Mouse (Mus musculus) ovary, adult 18-20 months (tissue): Measurements from ENCODE around the gene Fkbp1b.
"Not testable (repeated sequence)": the region's sequence is repeated elsewhere in the genome, so short reads cannot be mapped to it uniquely, and the experiment has no call there.

Experiments
- DNase-seq: peaks from one replicate; pipeline ENCODE4 v3.0.0; 2022; ENCODE audit warnings: low spot score, mixed read lengths

Gene Fkbp1b

DNA sequence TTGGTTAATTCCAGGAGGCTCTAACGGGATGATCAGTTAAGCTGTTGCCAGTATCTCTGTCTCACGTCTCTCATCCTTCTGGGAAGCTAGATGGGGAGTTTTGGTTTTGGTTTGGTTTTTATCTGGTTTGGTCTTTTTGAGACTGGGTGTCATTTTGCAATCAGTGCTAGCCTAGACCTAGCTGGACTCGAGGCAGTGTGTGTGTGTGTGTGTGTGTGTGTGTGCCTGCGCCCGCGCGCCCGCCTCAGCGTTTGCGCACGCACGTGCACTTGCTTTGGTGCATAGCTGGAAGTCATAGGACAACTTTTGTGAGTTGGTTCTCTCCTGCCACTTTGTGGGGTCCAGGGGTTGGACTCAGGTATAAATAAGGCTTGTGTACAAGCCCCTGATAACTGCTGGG, 2.4 kb upstream of the Fkbp1b start:
- DNase-seq = no peak

DNA sequence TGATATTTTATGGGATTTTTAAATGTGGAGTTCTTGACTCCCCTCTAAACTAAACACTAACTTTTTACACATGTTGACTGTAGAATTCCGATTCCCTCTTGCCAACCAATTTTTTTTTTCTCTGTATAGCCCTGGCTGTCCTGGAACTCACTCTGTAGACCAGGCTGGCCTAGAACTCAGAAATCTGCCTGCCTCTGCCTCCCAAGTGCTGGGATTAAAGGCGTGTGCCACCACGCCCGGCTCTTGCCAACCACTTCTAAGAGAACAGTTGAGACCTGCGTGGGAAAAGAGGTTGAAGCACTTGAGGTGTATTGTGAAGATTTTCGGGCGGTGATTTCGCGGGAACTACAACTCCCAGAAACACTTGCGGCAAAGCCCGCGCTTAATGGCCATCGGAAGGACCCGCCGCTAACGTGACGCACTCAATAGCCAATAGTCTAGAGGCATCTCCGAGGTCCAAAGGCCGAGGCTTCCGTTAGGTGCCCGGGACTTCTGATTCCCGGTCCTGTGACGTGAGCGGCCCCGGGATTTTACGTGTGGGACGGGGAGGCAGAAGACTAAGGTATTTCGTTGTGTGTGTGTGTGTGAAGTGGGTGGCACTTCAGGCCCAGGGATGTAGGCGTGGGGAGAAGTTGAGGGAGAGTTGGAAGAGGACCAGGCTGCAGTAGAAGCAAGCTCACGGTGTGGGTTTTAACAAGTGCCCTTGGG, 1.7 kb upstream of the Fkbp1b start, which contains the start of gene Wdcp:
Gene Wdcp (plus strand): TSS at position 414 of the 708 bp plus-strand sequence.
- peak; percentile 86 for DNase-seq

DNA sequence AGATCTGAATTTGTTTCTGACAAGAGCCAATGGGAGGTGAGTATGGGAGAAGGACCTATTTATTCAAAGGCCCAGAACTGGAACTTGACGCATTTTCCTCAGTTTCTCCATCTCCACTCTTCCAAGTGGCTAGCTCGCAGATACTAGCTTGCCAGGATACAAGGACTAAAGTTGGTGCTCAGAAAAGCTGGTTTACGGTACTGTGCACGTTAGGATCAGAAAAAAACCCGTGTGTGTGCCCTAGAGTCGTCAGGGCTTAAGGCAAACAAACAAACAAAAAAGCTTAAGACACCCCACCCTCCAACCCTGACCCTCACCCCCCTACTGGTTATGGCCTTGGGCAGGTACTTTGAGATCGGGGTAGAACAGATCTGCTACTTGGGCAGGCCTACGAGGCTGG, 1.1 kb upstream of the Fkbp1b start:
- DNase-seq = no peak

DNA sequence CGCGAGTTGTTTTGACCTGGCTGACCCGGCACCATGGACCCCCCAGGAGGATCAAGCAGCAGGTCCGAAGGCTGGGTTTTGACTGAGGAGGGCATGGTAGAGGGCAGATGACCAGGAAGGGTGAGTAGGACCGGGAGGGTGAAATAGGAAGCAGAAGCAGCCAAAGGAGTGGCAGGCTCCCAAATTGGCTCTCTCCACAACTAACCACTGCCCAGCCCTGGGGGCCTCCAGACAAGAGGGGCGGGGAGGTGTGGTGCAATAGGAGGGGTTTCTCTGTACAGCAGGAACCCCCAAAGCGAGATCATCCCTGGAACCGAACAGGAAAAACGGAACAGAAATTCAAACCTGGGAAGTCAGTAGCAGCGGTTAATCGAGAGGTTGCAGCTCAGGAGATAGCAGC, 650 bp downstream of the Fkbp1b start:
- no peak for DNase-seq

DNA sequence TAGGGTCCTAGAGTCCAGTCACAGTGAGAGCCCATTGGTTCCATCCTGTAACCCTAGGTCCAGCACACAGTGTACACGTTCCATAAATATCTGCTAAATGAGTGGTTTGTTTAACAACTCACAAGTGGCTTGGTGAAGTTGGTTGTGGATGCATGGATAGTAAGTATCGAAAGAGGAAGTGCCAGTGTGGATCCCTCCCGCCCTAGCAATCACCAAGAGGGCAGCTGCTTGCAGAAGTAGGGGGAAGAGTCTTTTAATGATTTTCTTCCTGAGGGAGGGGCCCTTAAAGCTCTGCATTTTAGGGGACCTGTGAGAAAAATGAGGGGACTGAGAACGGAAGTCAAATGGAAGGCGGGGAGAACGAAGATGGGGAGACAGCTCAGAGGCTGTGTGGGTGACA, 1.4 kb downstream of the Fkbp1b start:
- DNase-seq = no peak

DNA sequence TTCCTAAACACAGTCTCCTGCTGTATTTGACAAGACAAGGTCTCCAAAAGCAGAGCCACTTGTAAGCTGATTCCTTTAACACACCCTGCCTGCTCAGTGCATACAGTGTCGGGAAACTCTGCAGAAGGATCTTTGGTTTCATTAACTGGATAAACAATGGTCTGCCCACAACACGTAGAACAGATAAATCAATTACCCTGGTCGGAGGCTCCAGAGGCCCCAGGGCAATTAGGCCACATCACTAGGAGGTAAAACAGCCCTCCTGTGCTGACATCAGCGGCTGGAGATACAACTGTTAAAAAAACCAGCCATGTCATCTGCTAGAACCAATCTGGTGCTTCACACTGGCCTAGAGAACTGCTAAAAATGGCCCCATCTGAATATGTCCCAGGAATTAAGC, 4.4 kb downstream of the Fkbp1b start:
- no peak for DNase-seq

DNA sequence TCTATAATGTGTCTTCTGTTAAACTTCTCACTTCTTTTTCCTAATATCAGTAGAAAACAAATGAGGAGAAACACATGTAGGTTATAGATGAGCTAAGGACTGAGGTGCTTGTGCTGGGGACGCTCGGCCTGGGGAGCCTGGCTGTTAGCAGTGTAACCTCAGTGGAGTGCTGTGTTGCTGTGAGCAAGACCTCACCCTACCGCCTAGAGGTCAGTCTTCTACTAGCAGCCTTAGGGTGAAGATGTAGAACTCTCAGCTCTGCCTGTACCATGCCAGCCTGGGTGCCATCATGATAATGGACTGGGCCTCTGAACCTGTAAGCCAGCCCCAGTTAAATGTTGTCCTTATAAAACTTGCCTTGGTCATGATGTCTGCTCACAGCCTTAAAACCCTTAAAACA, 14.1 kb downstream of the Fkbp1b start:
- no peak for DNase-seq

DNA sequence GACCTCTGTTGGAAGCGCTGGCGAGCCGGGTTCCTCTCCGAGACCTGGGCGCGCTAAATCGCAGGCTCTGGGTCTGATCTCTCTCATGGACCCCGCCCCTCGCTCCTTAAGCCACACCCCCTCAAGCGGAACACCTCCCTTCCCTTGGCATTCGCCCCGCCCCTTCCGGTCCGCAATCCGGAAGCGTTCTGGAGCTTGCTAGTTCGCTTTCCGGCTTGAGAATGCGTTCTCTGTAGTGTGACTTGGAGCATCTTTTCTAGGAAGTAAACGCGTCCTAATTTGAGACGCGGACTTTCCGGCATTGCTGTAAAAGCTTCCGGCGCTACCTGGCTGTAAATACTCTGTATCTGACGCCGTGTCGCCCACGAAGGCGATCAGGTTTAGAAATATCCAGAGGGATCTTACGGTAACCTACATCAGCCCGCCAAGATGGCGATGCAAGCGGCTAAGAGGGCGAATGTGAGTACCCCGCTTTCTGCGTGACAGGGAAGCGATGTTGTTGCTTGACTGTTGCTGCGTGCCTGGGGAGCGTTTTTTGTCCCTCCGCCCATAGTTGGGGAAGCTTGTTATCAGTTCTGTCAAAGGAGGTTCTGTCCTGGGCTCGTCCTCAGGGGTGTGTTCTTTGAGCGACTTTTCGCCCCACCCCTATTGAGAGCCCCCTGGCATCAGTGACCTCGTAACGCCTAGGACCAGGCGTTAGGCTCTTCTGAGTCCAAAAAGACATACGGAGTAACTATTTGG, 23.9 kb downstream of the Fkbp1b start, which contains the start of gene Sf3b6:
Gene Sf3b6 (plus strand): TSS at position 184 of the 741 bp plus-strand sequence.
- DNase-seq = peak; percentile 95

DNA sequence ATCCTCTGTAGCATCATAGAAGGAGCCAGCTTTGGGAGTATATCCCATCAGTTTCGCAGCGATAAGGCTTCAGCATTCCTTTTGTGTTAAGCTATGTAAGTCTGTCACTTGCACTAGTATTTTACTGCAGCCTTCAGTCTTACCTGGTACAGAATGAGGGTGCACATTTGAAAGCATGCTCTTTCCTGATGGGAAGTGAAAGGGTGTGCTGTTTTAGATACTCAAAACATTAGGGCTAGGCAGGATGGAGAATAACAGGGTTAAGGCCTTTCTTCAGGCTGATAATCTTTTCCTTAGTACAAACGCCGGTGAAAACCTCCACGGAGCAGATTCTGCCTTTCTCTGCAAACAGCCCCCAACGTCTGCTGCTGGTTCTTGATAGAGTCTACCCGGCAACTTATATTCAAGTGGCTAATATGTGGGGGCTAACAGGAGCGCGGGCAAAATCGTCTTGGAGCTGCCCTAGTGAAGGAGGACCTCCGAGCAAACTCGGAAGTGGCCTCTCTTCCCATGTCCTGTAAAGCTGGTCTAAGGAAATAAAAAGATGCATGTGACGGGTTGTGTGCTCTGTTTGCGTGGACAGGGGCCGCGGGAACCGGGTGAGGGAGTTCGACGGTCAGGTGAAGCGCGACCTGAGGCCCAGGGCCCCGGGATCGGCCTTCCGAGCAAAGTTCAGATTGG, 24.6 kb downstream of the Fkbp1b start:
- no peak for DNase-seq

DNA sequence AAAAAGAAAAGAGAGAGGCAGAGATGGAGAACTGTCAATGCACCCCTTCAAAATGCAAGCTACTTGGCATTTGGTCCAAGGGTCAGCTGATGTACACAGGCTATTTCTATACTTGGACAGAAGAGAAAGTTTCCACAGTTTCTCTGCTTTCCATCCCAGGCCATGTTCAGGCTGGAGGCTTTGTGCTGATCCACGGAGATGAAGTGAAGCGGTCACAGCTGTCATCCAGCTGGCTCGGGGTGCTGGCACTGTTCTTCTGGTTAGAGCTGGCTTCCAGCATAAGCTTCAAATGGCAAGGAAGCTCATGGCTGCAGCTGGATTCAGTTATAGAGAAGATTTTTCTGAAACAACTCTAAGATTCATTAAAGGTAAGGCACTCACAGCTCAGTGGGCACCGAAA, 27.8 kb downstream of the Fkbp1b start:
- no peak for DNase-seq

DNA sequence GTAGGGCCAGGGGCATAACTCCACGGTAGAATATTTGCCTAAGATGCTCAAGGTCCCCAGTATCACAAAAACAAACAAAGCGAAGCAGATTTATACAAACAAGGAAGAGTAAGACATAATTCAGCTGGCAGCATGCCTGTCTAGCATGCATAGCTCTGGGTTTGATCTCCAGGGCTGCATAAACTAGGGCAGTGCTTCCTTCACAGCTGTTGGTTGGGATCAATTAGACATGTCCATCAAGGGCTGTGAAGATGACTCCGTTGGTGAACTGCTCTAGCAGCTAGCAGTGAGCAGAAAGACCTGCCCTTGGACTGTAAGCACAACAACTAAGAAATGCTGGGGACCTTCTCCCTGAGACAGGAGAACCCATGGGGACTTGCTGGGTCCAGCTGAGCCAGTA, 29.7 kb downstream of the Fkbp1b start:
- DNase-seq = no peak

DNA sequence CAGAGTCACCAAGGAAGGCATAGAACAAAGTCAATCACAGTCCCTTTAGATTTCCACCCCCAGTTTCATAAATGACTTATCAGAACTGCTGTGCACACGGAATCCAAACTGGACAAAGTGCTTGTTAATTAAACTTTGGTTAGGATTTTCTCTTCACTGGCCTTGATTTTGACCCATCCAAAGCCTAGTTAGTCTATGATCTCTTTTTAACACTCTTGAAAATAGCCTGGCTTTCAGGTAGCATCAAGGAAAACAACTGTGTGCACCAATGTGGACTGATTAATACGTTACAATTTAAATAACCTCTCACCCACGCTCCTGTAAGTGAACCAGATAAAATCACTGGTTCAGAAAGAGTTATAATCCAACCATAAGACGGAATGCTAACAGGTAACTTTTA, 30.4 kb downstream of the Fkbp1b start:
- no peak for DNase-seq

DNA sequence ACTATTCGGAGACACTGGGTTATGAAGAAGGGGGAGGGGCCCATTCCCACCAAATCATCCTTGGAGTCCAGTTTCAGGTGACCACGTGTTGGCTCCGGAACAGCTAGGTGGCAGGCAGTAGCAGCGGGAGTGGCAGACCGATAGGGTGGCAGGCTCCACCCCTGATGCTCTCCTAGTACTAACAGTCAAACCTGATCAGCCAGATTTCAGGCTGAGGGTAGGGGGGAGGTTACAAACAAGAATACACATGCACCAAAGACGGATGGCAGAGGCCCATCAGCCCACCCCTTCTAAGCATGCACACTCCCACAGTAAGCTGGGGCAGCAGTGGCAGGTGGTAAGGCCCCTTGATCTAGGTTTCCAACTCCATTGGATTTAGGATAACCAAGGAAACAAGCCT, 43.9 kb downstream of the Fkbp1b start:
- DNase-seq = not testable (repeated sequence)

DNA sequence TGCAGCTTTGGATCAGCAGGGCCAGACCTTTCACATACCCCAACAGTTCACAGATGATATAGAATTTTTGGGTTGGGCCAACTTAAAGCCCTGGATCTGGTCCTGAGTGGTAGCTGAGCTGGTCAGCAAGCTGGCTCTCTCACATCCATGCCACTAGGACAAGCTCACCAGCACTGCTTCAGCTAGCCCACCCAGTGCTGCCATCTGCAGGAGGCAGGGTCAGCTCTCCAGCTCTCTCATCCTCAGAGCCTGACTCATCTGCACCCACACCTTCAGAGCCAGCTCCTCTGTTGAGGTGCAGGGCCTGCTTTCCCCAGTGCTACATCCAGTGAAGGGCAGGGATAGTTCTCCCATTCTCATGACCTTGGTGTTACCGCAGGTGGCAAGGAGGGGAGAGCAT, 47.7 kb downstream of the Fkbp1b start:
- no peak for DNase-seq

DNA sequence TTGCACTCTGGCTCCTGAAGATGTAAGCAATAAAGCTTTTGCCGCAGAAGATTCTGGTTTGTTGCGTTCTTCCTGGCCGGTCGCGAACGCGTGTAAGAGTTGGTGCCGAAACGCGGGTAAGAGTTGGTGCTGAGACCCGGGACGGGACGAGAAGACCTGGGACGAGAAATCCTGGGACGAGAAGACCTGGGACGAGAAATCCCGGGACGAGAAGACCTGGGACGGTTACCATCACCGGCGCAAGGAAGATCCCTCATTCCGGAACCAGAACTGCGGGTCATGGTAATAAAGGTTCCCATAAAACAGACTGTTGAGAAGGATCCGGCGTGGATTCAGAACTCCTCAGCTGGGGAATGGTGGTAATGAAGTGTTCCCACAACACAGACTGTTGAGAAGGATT, 53.3 kb downstream of the Fkbp1b start:
- not testable (repeated sequence) for DNase-seq

DNA sequence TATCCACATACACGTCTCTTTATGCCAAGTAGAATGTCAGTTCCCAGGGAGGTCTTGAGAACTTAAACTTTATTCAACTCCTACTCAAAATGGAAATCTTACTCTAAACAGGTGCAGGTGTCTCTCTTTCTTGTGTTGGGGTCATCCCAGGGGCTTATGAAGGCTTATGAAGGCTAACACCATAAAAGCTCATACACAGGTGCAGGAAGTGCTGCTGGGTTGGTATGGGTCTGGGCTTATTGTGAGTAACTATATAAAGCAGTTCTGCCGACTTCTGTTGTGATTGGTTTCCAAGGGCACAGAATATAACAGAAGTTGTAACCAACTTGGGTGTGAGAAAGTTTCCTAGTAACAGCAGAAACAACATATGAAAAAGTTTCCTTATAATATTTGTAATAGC, 56.9 kb downstream of the Fkbp1b start:
- no peak for DNase-seq

DNA sequence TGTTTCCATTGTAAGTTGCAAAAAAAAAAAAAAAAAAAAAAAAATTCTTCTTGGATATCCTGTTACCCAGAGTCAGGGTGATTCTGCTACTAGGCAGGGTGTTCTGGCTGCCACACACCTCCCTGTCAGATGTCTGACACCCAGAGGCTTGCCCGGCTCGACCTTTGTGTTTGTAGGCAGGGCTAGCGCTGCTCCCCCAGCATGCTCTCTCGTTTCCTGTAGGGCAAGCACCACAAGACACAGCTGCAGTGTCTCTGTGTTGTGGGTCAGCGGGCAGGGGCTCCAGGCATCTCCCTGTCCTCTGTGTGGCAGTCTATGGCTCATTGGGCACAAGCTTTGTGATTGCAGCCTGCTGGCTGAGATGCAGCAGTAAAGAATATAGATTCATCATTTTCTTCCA, 57.8 kb downstream of the Fkbp1b start:
- no peak for DNase-seq
